Mouse (Mus musculus) macrophage (primary cell): ENCODE results near the gene Dusp15. TPM values are rescaled to one million over a fixed set of nuclear protein-coding genes. Genes with fewer than 3 reads are reported as not detected.

Experiments
- H3K27ac ChIP-seq: fragments of 350-480 bp; formaldehyde crosslinking; 2 replicates; pipeline ENCODE4 v1.9.0; 2021
- H3K36me3 ChIP-seq: fragments of 350-480 bp; formaldehyde crosslinking; 2 replicates; pipeline ENCODE4 v1.9.0; 2021; ENCODE audit errors: inconsistent target
- H3K4me3 ChIP-seq: fragments of 350-480 bp; formaldehyde crosslinking; 2 replicates; pipeline ENCODE4 v1.9.0; 2021; ENCODE audit errors: inconsistent target
- H3K79me2 ChIP-seq: fragments of 350-480 bp; formaldehyde crosslinking; 2 replicates; pipeline ENCODE4 v1.9.0; 2021; ENCODE audit errors: inconsistent target
- WGBS: methylation state at CpG from one replicate; pipeline ENCODE4 v1.1.7; 2026; ENCODE audit warnings: inconsistent platforms; ENCODE audit not compliant: missing documents; 5-methylcytosine and 5-hydroxymethylcytosine counted together
- polyA plus RNA-seq: library from polyadenylated mRNA; stranded (reverse); fragments of 250-400 nt; gene quantifications from 3 replicates; pipeline ENCODE4 v1.2.4, GENCODE M21; 2018; ENCODE audit warnings: inconsistent platforms

The Dusp15 gene
- polyA plus RNA-seq, 1 experiment from 2014 or later = not detected

- WGBS = 85% methylated on average over 5 of the region's 5 CpGs
- H3K36me3 ChIP-seq = no peaks in the 10 kb centered on the region
- H3K4me3 ChIP-seq = no peak overlapping the region
Observed at GRCm38 (mm10) chr2:152924543-152924942, 27.0 kb downstream of the Dusp15 start.

GRCm38 (mm10) chr2:152924128-152924527 lies 27.4 kb downstream of the Dusp15 start:
- no peak overlapping the region for H3K27ac ChIP-seq
- H3K4me3 ChIP-seq = no peak overlapping the region
- no peaks in the 10 kb centered on the region for H3K79me2 ChIP-seq
- no peaks in the 10 kb centered on the region for H3K36me3 ChIP-seq
- 71% methylated on average over 8 of the region's 8 CpGs for WGBS

More at GRCm38 (mm10) chr2:152924543-152924942, 27.0 kb downstream of the Dusp15 start:
- H3K27ac ChIP-seq = no peak overlapping the region
- H3K79me2 ChIP-seq = no peaks in the 10 kb centered on the region

- Histone ChIP-seq H3K4me3 (no peak overlapping the region), H3K79me2 (no peaks in the 10 kb centered on the region), H3K36me3 (no peaks in the 10 kb centered on the region), H3K27ac (no peak overlapping the region)
- 93% methylated on average over 3 of the region's 3 CpGs for WGBS
Observed at GRCm38 (mm10) chr2:152923621-152924020, 27.9 kb downstream of the Dusp15 start.

- H3K79me2 ChIP-seq = no peaks in the 10 kb centered on the region
- H3K27ac ChIP-seq = no peak overlapping the region
- 89% methylated on average over 6 of the region's 7 CpGs for WGBS
- H3K36me3 ChIP-seq = no peaks in the 10 kb centered on the region
- H3K4me3 ChIP-seq = no peak overlapping the region
Observed at GRCm38 (mm10) chr2:152922376-152922775, 29.1 kb downstream of the Dusp15 start.

- WGBS = 83% methylated on average over 9 of the region's 9 CpGs
- H3K79me2 ChIP-seq = no peaks in the 10 kb centered on the region
- no peak overlapping the region for H3K27ac ChIP-seq
- H3K4me3 ChIP-seq = no peak overlapping the region
- H3K36me3 ChIP-seq = no peaks in the 10 kb centered on the region
Observed at GRCm38 (mm10) chr2:152917671-152918070, 33.8 kb downstream of the Dusp15 start.

- Histone ChIP-seq H3K79me2 (no peaks in the 10 kb centered on the region), H3K36me3 (no peaks in the 10 kb centered on the region)
- WGBS = 94% methylated on average over 5 of the region's 5 CpGs
Observed at GRCm38 (mm10) chr2:152916111-152916510, 35.4 kb downstream of the Dusp15 start.

GRCm38 (mm10) chr2:152915453-152915852 lies 36.0 kb downstream of the Dusp15 start:
- Histone ChIP-seq H3K27ac (no peak overlapping the region), H3K4me3 (no peak overlapping the region), H3K79me2 (no peaks in the 10 kb centered on the region), H3K36me3 (no peaks in the 10 kb centered on the region)
- 37% methylated on average over 2 of the region's 4 CpGs for WGBS

More at GRCm38 (mm10) chr2:152916111-152916510, 35.4 kb downstream of the Dusp15 start:
- Histone ChIP-seq H3K4me3 (no peak overlapping the region), H3K27ac (no peak overlapping the region)

GRCm38 (mm10) chr2:152914310-152915120 lies 37.0 kb downstream of the Dusp15 start:
- 8% methylated on average over 18 of the region's 18 CpGs for WGBS
- no peak overlapping the region for H3K27ac ChIP-seq
- H3K4me3 ChIP-seq = no peak overlapping the region
- no peaks in the 10 kb centered on the region for H3K36me3 ChIP-seq
- no peaks in the 10 kb centered on the region for H3K79me2 ChIP-seq

- no peaks in the 10 kb centered on the region for H3K79me2 ChIP-seq
- 65% methylated on average over 7 of the region's 7 CpGs for WGBS
- no peak overlapping the region for H3K4me3 ChIP-seq
- H3K27ac ChIP-seq = no peak overlapping the region
- H3K36me3 ChIP-seq = no peaks in the 10 kb centered on the region
Observed at GRCm38 (mm10) chr2:152913471-152913870, 38.0 kb downstream of the Dusp15 start.

GRCm38 (mm10) chr2:152911432-152911831 lies 40.1 kb downstream of the Dusp15 start:
- Histone ChIP-seq H3K79me2 (no peaks in the 10 kb centered on the region), H3K36me3 (no peaks in the 10 kb centered on the region), H3K4me3 (no peak overlapping the region), H3K27ac (no peak overlapping the region)
- WGBS = 61% methylated on average over 6 of the region's 6 CpGs

- no peak within 1 kb of the TSS for H3K27ac ChIP-seq
- no peak within 1 kb of the TSS for H3K4me3 ChIP-seq
- WGBS = 56% methylated on average over 11 of the region's 12 CpGs
- no peaks in the 10 kb centered on the region for H3K36me3 ChIP-seq
- no peaks in the 10 kb centered on the region for H3K79me2 ChIP-seq
Observed at GRCm38 (mm10) chr2:152911031-152911430, 40.5 kb downstream of the Dusp15 start, which contains the start of gene Mylk2. Gene Mylk2, plus strand, starts transcription at chr2:152911352.

GRCm38 (mm10) chr2:152909848-152910247 lies 41.6 kb downstream of the Dusp15 start:
- Histone ChIP-seq H3K4me3 (no peak overlapping the region), H3K27ac (no peak overlapping the region), H3K79me2 (no peaks in the 10 kb centered on the region), H3K36me3 (no peaks in the 10 kb centered on the region)
- 92% methylated on average over 6 of the region's 6 CpGs for WGBS

- Histone ChIP-seq H3K36me3 (no peaks in the 10 kb centered on the region), H3K27ac (no peak overlapping the region), H3K4me3 (no peak overlapping the region), H3K79me2 (no peaks in the 10 kb centered on the region)
- WGBS = 78% methylated on average over 12 of the region's 14 CpGs
Observed at GRCm38 (mm10) chr2:152907114-152907943, 44.2 kb downstream of the Dusp15 start.

GRCm38 (mm10) chr2:152906274-152907037 lies 45.0 kb downstream of the Dusp15 start:
- Histone ChIP-seq H3K36me3 (no peaks in the 10 kb centered on the region), H3K27ac (no peak overlapping the region), H3K79me2 (no peaks in the 10 kb centered on the region), H3K4me3 (no peak overlapping the region)
- 74% methylated on average over 9 of the region's 9 CpGs for WGBS
